Mouse (Mus musculus) myocyte (in vitro differentiated cells): ENCODE data around the gene Coro1c.

Experiments
- CEBPB ChIP-seq: IDR thresholded peaks from 2 replicates; pipeline ENCODE4 v1.6.1; 2011; ENCODE audit warnings: mild to moderate bottlenecking, moderate library complexity; ENCODE audit not compliant: poor library complexity, insufficient read depth, severe bottlenecking
- E2F4 ChIP-seq: IDR thresholded peaks from one replicate; pipeline ENCODE4 v1.6.1; 2011; ENCODE audit warnings: mild to moderate bottlenecking, control low read depth, moderate library complexity; ENCODE audit not compliant: insufficient read depth
- MAX ChIP-seq: IDR thresholded peaks from one replicate; pipeline ENCODE4 v1.6.1; 2011; ENCODE audit warnings: low read depth, mild to moderate bottlenecking, control low read depth
- POLR2A ChIP-seq: IDR thresholded peaks from one replicate; pipeline ENCODE4 v1.6.1; 2011; ENCODE audit warnings: low read depth, mild to moderate bottlenecking, control low read depth, moderate library complexity; ENCODE audit not compliant: insufficient read length
- POLR2AphosphoS2 ChIP-seq: IDR thresholded peaks from one replicate; pipeline ENCODE4 v1.6.1; 2011; ENCODE audit warnings: low read depth, control low read depth; ENCODE audit not compliant: insufficient read length
- REST ChIP-seq: IDR thresholded peaks from one replicate; pipeline ENCODE4 v1.6.1; 2011; ENCODE audit warnings: mild to moderate bottlenecking, control low read depth, moderate library complexity; ENCODE audit not compliant: insufficient read depth, insufficient read length
- USF1 ChIP-seq: IDR thresholded peaks from one replicate; pipeline ENCODE4 v1.6.1; 2011; ENCODE audit warnings: low read depth, mild to moderate bottlenecking, control low read depth, moderate library complexity

GRCm38 (mm10) chr5:113855696-113856095 lies 52.9 kb downstream of the Coro1c start:
- TF ChIP-seq USF1 (no peak), POLR2A (no peak), E2F4 (no peak), CEBPB (no peak), POLR2AphosphoS2 (no peak), REST (no peak), MAX (no peak)
